Mouse (Mus musculus): Measurements from ENCODE around the gene Usp7.
"Not testable (repeated sequence)": the region's sequence is repeated elsewhere in the genome, so short reads cannot be mapped to it uniquely, and the experiment has no call there.

Usp7 gene

DNA sequence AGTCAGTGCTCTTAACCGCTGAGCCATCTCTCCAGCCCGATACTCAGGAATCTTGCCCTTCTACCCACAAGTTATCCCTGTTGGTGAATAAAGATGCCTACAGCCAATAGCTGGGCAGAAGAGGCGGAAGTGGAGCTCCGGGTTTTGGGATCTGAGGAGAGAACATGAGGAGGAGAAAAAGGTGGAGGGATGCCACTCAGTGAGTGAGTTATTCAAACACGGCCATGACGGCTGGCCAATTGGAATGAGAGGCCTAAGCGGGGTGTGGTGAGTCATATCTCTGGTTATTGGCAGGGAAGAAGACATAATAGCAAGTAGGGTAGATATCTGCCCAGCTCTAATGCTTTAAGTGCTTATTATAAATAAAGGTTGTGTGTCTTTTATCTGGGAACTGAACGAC, 43.2 kb downstream of the Usp7 start:
- DNase-seq (ENCODE audit: low spot score): no peak

- no peak for DNase-seq (ENCODE audit: low spot score)
Observed at GRCm38 (mm10) chr16:8748175-8748846, 43.8 kb downstream of the Usp7 start.

- no peak for DNase-seq (ENCODE audit: low spot score)
Observed at GRCm38 (mm10) chr16:8747772-8748171, 44.3 kb downstream of the Usp7 start.

DNA sequence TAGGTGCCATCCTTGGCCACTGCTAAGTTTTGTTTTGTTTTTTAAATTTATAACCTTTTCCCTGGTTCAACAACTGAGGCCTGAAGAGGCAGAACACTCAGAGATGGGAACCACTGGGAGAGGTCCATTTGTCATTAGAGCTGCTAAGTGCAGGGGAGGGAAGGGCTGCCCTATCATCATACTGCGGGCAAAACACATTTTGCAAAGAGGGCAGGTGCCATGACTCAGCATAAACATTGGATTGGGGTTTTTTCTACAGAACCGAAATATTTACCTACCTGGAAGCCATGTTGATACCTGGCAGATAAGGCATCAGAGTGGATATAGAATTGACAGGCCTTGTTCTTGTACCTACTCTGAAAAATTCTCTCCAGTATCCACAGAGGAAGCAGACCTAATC, 45.6 kb downstream of the Usp7 start:
- DNase-seq (ENCODE audit: low spot score): no peak

GRCm38 (mm10) chr16:8745751-8746150, 46.4 kb downstream of the Usp7 start:
- DNase-seq (ENCODE audit: low spot score): no peak

GRCm38 (mm10) chr16:8743989-8744388, 48.1 kb downstream of the Usp7 start:
- no peak for DNase-seq (ENCODE audit: low spot score)

DNA sequence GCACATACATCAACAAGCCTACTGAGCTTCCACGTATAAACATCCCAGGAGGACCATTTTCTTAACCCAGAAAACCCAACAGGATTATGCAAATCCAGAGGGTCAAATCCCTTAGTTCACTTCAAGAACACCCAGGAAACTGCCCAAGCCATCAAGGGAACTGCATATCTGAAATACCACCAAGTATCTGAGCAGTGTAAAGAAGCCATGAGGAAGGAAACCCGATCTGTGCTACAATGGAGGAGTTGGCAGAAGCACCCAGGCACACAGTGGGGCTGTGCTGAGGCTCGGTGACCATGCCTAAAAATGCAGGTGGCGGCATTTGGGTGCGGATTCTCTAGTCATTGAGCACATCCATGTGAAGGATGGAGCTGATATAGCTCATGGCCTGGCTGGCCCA, 50.4 kb downstream of the Usp7 start:
- no peak for DNase-seq (ENCODE audit: low spot score)

DNA sequence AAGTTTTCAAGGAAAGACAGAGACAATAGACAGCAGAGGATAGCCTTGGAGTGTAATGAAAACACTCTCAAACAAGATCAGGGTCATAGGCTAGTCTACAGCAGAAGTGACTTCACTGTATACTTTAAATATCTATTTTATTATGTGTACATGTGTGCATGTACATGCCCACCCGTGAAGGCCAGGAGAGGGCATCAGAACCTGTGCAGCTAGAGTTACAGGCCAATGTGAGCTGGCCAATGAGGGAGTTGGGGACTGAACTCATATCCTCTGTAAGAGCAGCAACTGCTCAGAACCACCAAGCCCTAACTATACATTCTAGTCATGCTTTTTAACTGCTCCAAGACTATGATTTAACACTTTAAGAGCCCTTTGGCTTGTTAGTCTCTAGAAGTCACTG, 51.0 kb downstream of the Usp7 start:
- no peak for DNase-seq (ENCODE audit: low spot score)

- DNase-seq (ENCODE audit: low spot score): peak; percentile 93
Observed at GRCm38 (mm10) chr16:8738542-8739514, 53.3 kb downstream of the Usp7 start.

- peak; percentile 42 for DNase-seq (ENCODE audit: low spot score)
Observed at GRCm38 (mm10) chr16:8737666-8738541, 54.2 kb downstream of the Usp7 start.

DNA sequence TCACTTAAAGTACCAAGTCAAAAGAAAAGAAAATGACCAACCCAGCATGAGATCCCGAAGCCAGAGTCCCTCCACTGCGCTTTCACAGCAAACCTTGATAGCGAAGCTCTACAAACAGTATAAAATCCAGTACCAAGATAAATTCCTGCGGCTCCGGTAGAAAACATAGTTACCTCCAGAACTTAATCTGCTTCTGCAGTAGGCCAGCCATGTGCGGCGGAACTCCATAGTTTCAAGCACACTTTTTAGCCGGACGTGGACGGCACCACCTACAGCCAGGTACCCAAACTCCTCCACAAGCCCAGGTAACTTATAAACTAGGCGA, 54.8 kb downstream of the Usp7 start:
- no peak for DNase-seq (ENCODE audit: low spot score)

GRCm38 (mm10) chr16:8736757-8737156, 55.4 kb downstream of the Usp7 start:
- no peak for DNase-seq (ENCODE audit: low spot score)

DNA sequence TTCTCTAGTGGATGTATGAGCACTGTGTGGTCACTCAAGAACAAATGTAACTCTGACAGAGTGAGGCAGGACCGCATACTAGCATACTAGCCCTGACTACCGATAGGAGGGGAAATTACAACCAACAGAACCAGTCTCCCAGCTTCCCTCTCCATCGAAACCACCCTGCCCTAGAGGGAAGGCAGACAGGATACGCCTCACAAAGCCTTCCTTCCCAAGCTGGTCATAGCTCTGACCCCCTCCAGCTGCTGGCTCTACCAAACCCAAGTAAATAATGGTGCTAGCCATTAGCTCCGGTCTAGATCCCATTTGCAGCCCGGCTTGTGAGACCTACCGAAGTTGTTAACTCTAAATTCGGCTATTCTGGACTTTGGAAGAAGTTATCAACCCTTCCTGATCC, 56.1 kb downstream of the Usp7 start:
- peak; percentile 44 for DNase-seq (ENCODE audit: low spot score)

GRCm38 (mm10) chr16:8734693-8735092, 57.4 kb downstream of the Usp7 start:
- no peak for DNase-seq (ENCODE audit: low spot score)

DNA sequence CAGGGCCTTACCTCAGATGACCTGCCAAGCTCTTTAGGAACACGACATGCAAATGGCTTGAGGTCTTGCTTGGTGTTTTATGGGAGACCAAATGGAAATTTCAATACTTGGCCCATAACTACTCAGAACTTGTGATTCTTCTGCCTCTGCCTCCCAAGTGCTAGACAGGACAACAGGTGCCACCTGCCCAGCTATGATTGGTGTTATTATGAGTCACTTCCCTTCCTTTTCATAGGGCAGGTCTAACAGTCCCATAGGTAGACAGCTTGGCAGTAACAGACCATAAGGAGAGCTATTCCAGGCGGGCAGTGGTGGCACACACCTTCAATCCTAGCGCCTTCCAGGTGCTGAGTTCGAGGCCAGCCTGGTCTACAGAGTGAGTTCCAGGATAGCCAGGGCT, 58.5 kb downstream of the Usp7 start:
- DNase-seq (ENCODE audit: low spot score): no peak

DNA sequence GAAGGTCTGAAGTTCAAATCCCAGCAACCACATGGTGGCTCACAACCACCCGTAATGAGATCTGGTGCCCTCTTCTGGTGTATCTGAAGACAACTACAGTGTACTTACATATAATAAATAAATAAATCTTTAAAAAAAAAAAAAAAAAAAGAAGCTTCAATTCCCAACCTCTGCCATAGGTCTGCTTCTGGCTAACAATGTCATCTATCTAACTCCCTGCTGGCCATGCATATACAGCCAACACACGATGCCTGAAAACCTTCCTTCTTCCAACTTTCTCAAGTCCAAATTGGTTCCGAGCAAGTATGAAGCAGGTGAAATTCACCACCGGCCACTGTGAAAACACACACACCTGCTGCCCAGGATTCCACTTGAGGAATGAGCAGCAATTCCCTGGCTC, 59.7 kb downstream of the Usp7 start:
- not testable (repeated sequence) for DNase-seq (ENCODE audit: low spot score)

DNA sequence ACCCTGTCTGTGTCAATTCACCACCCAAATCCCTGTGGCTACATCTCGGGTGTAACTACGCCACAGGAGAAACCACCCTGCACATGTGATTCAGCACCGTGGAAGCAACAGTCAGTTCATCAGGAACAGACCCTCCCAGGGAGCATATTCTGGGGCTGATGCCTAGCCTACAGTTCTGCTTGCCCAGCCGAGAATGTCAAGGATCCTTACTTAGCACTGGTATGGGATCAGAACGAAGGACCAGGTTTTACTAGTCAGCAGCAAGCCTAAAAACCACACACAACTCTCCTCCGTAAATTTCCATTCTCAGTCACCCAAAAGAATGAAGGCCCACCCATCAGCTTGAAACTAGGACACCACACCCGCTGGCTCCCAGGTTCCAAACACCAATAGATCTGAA, 60.5 kb downstream of the Usp7 start:
- no peak for DNase-seq (ENCODE audit: low spot score)

GRCm38 (mm10) chr16:8728111-8728748, 63.9 kb downstream of the Usp7 start:
- no peak for DNase-seq (ENCODE audit: low spot score)

- no peak for DNase-seq (ENCODE audit: low spot score)
Observed at GRCm38 (mm10) chr16:8725807-8726206, 66.3 kb downstream of the Usp7 start.

- DNase-seq (ENCODE audit: low spot score): no peak
Observed at GRCm38 (mm10) chr16:8724031-8724430, 68.1 kb downstream of the Usp7 start.

DNA sequence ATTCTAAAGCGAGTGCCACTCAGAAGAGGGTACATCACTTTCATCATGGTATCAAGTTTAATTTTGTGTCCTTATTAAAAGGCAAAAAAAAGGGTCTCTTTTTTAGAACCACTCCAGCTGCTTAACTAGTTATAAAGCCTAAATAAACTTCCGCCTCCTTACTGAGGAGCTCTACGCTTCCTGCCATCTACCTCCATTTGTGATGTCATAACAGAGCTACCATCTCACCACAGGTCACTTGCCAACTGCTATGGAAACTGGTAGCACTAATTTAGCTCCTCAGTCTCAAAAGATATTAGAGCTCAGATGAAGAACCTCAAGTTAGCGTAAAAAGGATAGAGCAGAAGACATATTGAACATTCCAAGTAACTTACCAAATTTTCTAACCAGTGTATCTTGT, 71.7 kb downstream of the Usp7 start:
- DNase-seq (ENCODE audit: low spot score): no peak

DNA sequence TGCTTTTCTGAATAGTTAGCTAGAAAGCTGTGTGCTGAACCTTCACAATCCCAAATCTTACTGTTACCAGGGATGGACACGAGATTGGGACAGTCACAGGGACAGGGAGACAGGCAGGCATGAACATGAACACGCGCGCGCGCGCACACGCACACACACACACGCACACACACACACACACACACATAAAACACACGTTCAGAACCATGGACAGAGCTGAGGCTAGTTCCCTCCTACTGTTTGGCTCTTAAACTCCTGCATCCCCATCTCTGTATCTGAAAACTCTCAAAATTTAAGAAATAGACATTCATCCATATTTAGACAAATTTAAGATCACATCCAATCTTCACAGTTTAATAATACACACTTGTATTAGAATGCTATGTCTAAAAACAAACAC, 74.4 kb downstream of the Usp7 start:
- DNase-seq (ENCODE audit: low spot score): peak; percentile 37

Data from embryo, embryonic 10.5 days (tissue).